Mouse (Mus musculus): ENCODE results near the gene Dhx33. TPM values are rescaled to one million over a fixed set of nuclear protein-coding genes. Genes with fewer than 3 reads are reported as not detected.

Dhx33 gene
- polyA plus RNA-seq, 1 experiment = 26.1 TPM

- DNase-seq (ENCODE audit: extremely low spot score in 1 of 2, low spot score in 1 of 2) = no peak
Observed at GRCm38 (mm10) chr11:70935316-70935715, 68.9 kb downstream of the Dhx33 start.

Other genes with a start within 250 kb of the Dhx33 start
- gene Zfp3, start 240.2 kb downstream of the Dhx33 start, polyA plus RNA-seq (2012; rRNA removed) = 8.7 and 9.8 TPM in 2 replicates
- gene Scimp, start 191.9 kb downstream of the Dhx33 start, polyA plus RNA-seq (2012; rRNA removed) = 0.08 TPM in 1 of 2 replicates, not detected in the other
- 35.3 and 40.6 TPM in 2 replicates for gene Rabep1, start 159.7 kb downstream of the Dhx33 start, polyA plus RNA-seq (2012; rRNA removed)
- gene Nup88, start 34.5 kb downstream of the Dhx33 start, polyA plus RNA-seq (2012; rRNA removed) = 75.2 and 86.2 TPM in 2 replicates
- gene Rpain, start 34.2 kb downstream of the Dhx33 start, polyA plus RNA-seq (2012; rRNA removed) = 58.9 and 63.3 TPM in 2 replicates
- gene C1qbp, start 21.4 kb downstream of the Dhx33 start, polyA plus RNA-seq (2012; rRNA removed) = 79.9 and 94.5 TPM in 2 replicates
- 13.4 and 13.5 TPM in 2 replicates for gene Mis12, start 15.2 kb upstream of the Dhx33 start, polyA plus RNA-seq (2012; rRNA removed)
- gene Derl2, start 15.4 kb upstream of the Dhx33 start, polyA plus RNA-seq (2012; rRNA removed) = 18.8 and 19.0 TPM in 2 replicates
- gene 6330403K07Rik, start 29.1 kb upstream of the Dhx33 start, polyA plus RNA-seq (2012; rRNA removed) = 367 and 395 TPM in 2 replicates
- gene Nlrp1a, start 140.3 kb upstream of the Dhx33 start, polyA plus RNA-seq (2012; rRNA removed) = 0.04 and 0.11 TPM in 2 replicates
- gene Nlrp1b, start 226.3 kb upstream of the Dhx33 start, polyA plus RNA-seq (2012; rRNA removed) = 0.44 and 0.58 TPM in 2 replicates